Mouse (Mus musculus) brain, embryonic 14.5 days (tissue): ENCODE measurements around the gene Plcb4.

ENCODE experiments used
- CTCF ChIP-seq: fragments of 200-500 bp; IDR thresholded peaks from 2 replicates; pipeline ENCODE4 v1.5.1; 2012; ENCODE audit warnings: inconsistent platforms, mild to moderate bottlenecking, moderate library complexity, borderline replicate concordance; ENCODE audit not compliant: insufficient read depth, insufficient read length; ENCODE audit errors: extremely low read depth
- POLR2A ChIP-seq: fragments of 200-500 bp; IDR thresholded peaks from 2 replicates; pipeline ENCODE4 v1.6.1; 2012; ENCODE audit warnings: mild to moderate bottlenecking, inconsistent platforms, borderline replicate concordance; ENCODE audit not compliant: poor library complexity, insufficient read depth, insufficient read length, severe bottlenecking; ENCODE audit errors: extremely low read depth

DNA sequence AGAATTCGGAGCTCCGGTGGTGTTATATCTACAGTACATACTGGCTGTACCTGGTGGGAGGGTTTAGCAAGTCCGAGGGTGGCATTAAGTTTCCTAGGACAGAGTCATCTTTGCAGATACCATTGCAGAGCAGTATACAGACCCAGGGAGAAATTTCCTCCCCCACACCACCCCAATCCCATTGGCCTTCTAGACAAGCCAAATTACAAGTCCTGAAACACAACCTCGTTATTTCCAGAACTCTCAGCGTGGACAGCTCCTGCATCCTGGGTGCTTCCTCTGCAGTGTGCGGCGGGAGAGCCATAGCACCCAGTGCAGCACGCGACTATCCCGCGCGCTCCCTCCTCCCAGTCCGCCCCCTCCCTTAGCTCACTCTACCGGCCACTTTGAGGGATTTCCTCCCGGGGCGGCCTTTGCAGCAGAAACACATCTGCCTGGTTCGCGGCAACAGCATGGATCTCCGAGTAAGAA is 399.1 kb downstream of the Plcb4 start:
- no peak for TF ChIP-seq CTCF
- TF ChIP-seq POLR2A = no peak
